Mouse (Mus musculus): ENCODE measurements around the gene Tepp.

- peak; percentile 61 for TF ChIP-seq CTCF (IDR thresholded peaks at IDR 0.05; ENCODE audit: low read depth)
- 0 out of 2 replicates have a peak, but pooled peaks have one; percentile 65 for TF ChIP-seq EP300 (IDR thresholded peaks at IDR 0.05; ENCODE audit: low read depth)
These were observed 21.5 kb downstream of the Tepp start, which contains the start of the genes Zfp319 and Usb1 for GRCm38 (mm10) chr8:95331720-95332436.

Data from heart, postnatal 0 days (tissue).